ENCODE assay signal across 8 mouse cellular contexts in the genomic region with DNA sequence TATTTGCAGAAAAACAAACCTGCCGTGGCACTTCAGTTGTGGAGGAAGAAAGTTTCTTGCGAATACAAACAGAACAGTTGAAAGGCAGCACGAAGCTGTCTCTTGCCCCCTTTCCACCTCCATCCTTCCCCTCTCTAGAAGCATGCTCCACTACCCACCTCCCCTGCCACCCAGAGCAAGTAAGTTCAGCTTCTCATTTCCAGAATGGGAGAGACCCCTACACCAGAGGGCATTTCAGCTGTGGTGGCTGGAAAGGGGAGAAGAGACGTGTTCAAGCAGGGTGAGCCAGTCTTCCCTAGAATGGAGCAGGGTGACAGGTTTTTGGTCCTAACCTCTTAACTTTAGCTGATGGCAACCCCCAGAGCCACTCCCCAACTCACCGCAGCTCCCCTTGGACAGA. TPM values are rescaled to one million over a fixed set of nuclear protein-coding genes. Genes with fewer than 3 reads are reported as not detected.
DNase-seq lines count a peak whose midpoint lies in the region; ATAC-seq and TF ChIP-seq lines count a peak whose summit lies in the region.

No protein-coding gene starts in this region.

- H3K9me3 ChIP-seq in E14TG2a.4 (ENCODE audit: low read length) = no peaks in the 10 kb centered on the region
- no peaks in the 10 kb centered on the region for H3K9me3 ChIP-seq in embryonic facial prominence, embryonic 15.5 days (replicated peaks)
- no peaks in the 10 kb centered on the region for H3K9me3 ChIP-seq in limb, embryonic 13.5 days

- DNase-seq in heart, adult 11 months = peak; percentile 63
- no peak for DNase-seq in heart, postnatal 4 days
- DNase-seq in adrenal gland, postnatal 10 days = no peak
- DNase-seq in gastrocnemius, postnatal 25 days = no peak

- peak overlapping the region; percentile 72; the same call in 1 of the 2 replicates for H3K4me3 ChIP-seq in E14TG2a.4 (replicated peaks; ENCODE audit: low read length)
- H3K4me3 ChIP-seq in embryonic facial prominence, embryonic 15.5 days (replicated peaks) = peak overlapping the region; percentile 52
- H3K4me3 ChIP-seq in limb, embryonic 13.5 days = peak overlapping the region; percentile 57

- H3K36me3 ChIP-seq in E14TG2a.4 (ENCODE audit: insufficient read depth, low read length) = no peaks in the 10 kb centered on the region
- no peaks in the 10 kb centered on the region for H3K36me3 ChIP-seq in embryonic facial prominence, embryonic 15.5 days
- no peaks in the 10 kb centered on the region for H3K36me3 ChIP-seq in limb, embryonic 13.5 days

- H3K4me1 ChIP-seq in E14TG2a.4 (replicated peaks; ENCODE audit: low read depth, low read length) = peaks cover 15% of the 10 kb centered on the region
- peaks cover 6% of the 10 kb centered on the region; the same call in 1 of the 2 replicates for H3K4me1 ChIP-seq in embryonic facial prominence, embryonic 15.5 days
- H3K4me1 ChIP-seq in limb, embryonic 13.5 days = peaks cover 10% of the 10 kb centered on the region

- no peak for TF ChIP-seq CTCF in E14TG2a.4 (conservative IDR thresholded peaks at IDR 0.05; ENCODE audit: low read length)

- H3K27ac ChIP-seq in embryonic facial prominence, embryonic 15.5 days (replicated peaks) = no peak overlapping the region
- H3K27ac ChIP-seq in limb, embryonic 13.5 days = no peak overlapping the region

- H3K9ac ChIP-seq in embryonic facial prominence, embryonic 15.5 days = no peak overlapping the region
- peak overlapping the region; percentile 71 for H3K9ac ChIP-seq in limb, embryonic 13.5 days

- H3K4me2 ChIP-seq in embryonic facial prominence, embryonic 15.5 days (replicated peaks) = peak overlapping the region; percentile 84
- peak overlapping the region; percentile 89 for H3K4me2 ChIP-seq in limb, embryonic 13.5 days (replicated peaks)

- ATAC-seq in embryonic facial prominence, embryonic 15.5 days (ENCODE audit: insufficient number of reproducible peaks, low FRiP score, low TSS enrichment, low read depth) = no peak
- ATAC-seq in limb, embryonic 13.5 days (ENCODE audit: low FRiP score, low read depth) = no peak
- no peak for ATAC-seq in CD4-positive, CD25-positive, alpha-beta regulatory T cell, adult 4 months

- WGBS in embryonic facial prominence, embryonic 15.5 days = 16% methylated on average over 5 of the region's 5 CpGs
- 26% methylated on average over 5 of the region's 5 CpGs for WGBS in limb, embryonic 13.5 days

- peaks cover 40% of the 10 kb centered on the region for H3K27me3 ChIP-seq in E14TG2a.4 (ENCODE audit: insufficient read depth, low read length)
- H3K27me3 ChIP-seq in embryonic facial prominence, embryonic 15.5 days = peaks cover 9% of the 10 kb centered on the region; the same call in 1 of the 2 replicates
- H3K27me3 ChIP-seq in limb, embryonic 13.5 days = peaks cover 35% of the 10 kb centered on the region

RNA-seq across cellular contexts. Expression of a gene that starts 1.3 kb away (rescaled TPM):
- under 1 TPM; 0.14 to 0.70 TPM for total RNA-seq in heart, postnatal 4 days (2021)
- 3.6 and 3.8 TPM in 2 replicates for polyA plus RNA-seq in embryonic facial prominence, embryonic 15.5 days (2015; fragmentation: Nextera tagmentation; extraction: Ambion mirVana)
- 1.4 and 1.5 TPM in 2 replicates for polyA plus RNA-seq in limb, embryonic 13.5 days (2015; fragmentation: Nextera tagmentation; extraction: Ambion mirVana)
- 1 to 10 TPM; 2.3 to 4.7 TPM for total RNA-seq in adrenal gland, postnatal 10 days (2021)
- not detected for polyA plus RNA-seq in CD4-positive, CD25-positive, alpha-beta regulatory T cell, adult 4 months (2017; shearing (Covaris generic))
- total RNA-seq in gastrocnemius, postnatal 25 days (2021) = 1 to 10 TPM in 1 of 2 experiments, under 1 TPM in 1; 0.75 to 1.8 TPM
